Mouse (Mus musculus) forebrain, embryonic 15.5 days (tissue): ENCODE data around the gene Dtnbp1. TPM values are rescaled to one million over a fixed set of nuclear protein-coding genes. Genes with fewer than 3 reads are reported as not detected.

ENCODE experiments used
- ATAC-seq: fragments of 200-750 bp; cut with Nextera tagmentation; replicated peaks from 2 replicates; pipeline ENCODE4 v1.8.0; 2017; ENCODE audit warnings: mild to moderate bottlenecking, moderate TSS enrichment, moderate library complexity
- H3K27ac ChIP-seq: fragments of 300-500 bp; sonication (generic); replicated peaks from 2 replicates; pipeline ENCODE4 v1.5.1; 2015; ENCODE audit warnings: mild to moderate bottlenecking, inconsistent platforms
- H3K27me3 ChIP-seq: fragments of 300-500 bp; sonication (generic); 2 replicates; pipeline ENCODE4 v1.6.1; 2015; ENCODE audit warnings: inconsistent platforms
- H3K36me3 ChIP-seq: fragments of 300-500 bp; sonication (generic); 2 replicates; pipeline ENCODE4 v1.6.1; 2015; ENCODE audit warnings: mild to moderate bottlenecking, inconsistent platforms
- H3K4me1 ChIP-seq: fragments of 300-500 bp; sonication (generic); 2 replicates; pipeline ENCODE4 v1.6.1; 2015; ENCODE audit warnings: inconsistent platforms
- H3K4me2 ChIP-seq: fragments of 300-500 bp; sonication (generic); replicated peaks from 2 replicates; pipeline ENCODE4 v1.6.1; 2015; ENCODE audit warnings: mild to moderate bottlenecking, inconsistent platforms
- H3K4me3 ChIP-seq: fragments of 300-500 bp; sonication (generic); 2 replicates; pipeline ENCODE4 v1.5.1; 2015; ENCODE audit warnings: mild to moderate bottlenecking, inconsistent platforms
- H3K9ac ChIP-seq: fragments of 300-500 bp; sonication (generic); replicated peaks from 2 replicates; pipeline ENCODE4 v1.6.1; 2015; ENCODE audit warnings: mild to moderate bottlenecking, inconsistent platforms
- H3K9me3 ChIP-seq: fragments of 300-500 bp; sonication (generic); 2 replicates; pipeline ENCODE4 v1.6.1; 2016; ENCODE audit warnings: inconsistent platforms
- WGBS: fragments of 180-500 bp; shearing (Covaris S2); methylation state at CpG from one replicate; pipeline ENCODE4 v1.1.7; 2015; ENCODE audit warnings: mixed read lengths; 5-methylcytosine and 5-hydroxymethylcytosine counted together
- polyA plus RNA-seq: library from polyadenylated mRNA; unstranded; fragments of >200 nt; fragmentation: Nextera tagmentation; extraction: Ambion mirVana; gene quantifications from 2 replicates; pipeline ENCODE4 v1.2.1, GENCODE M21; 2015

Dtnbp1 gene
- polyA plus RNA-seq, 1 experiment from 2014 or later = 107 TPM

DNA sequence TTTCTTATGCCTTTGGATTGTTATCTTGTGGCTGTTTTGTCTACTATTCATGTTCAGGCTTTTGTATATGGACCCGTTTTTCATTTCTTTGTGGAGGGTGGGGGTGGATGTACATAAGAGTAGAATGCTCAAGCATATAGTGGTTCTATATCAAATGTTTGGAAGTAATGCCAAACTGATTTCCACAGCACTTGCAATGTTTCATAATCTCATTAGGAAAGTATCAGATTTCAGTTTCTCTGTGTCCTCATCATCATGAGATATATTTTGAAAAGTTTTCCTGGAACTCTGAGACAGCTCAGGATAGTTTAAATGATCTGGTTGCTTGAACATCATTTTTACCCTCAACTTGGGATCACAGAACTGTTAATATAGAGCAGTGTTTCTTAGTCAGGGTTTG lies 27.8 kb upstream of the Dtnbp1 start:
- H3K36me3 ChIP-seq = no peaks in the 10 kb centered on the region
- H3K4me1 ChIP-seq = peaks cover 3% of the 10 kb centered on the region; the same call in 1 of the 2 replicates
- H3K4me2 ChIP-seq = no peak overlapping the region
- WGBS = 78% methylated on average over 1 of the region's 1 CpGs
- no peak overlapping the region for H3K4me3 ChIP-seq
- no peaks in the 10 kb centered on the region for H3K27me3 ChIP-seq
- H3K9ac ChIP-seq = no peak overlapping the region
- H3K9me3 ChIP-seq = no peaks in the 10 kb centered on the region
- ATAC-seq = no peak
- no peak overlapping the region for H3K27ac ChIP-seq

DNA sequence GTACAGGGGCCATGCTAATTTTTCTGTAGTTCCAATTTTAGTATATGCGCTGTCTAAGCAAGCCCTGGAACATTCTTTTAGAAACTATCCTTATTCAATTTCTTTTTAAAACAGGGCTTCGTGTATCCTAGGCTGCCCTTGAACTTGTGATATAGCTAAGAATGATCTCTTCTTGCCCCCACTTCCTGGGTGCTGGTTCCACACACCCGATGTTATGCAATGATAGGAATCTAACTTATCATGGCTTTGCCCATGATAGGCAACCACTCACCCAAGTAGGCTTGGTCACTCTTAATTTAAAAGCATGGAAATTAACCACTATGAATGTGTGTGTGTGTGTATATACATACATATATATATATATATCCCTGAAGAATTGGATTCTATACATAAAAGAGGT lies 24.3 kb upstream of the Dtnbp1 start:
- 82% methylated on average over 3 of the region's 3 CpGs for WGBS
- Histone ChIP-seq H3K9me3 (no peaks in the 10 kb centered on the region), H3K9ac (no peak overlapping the region)

DNA sequence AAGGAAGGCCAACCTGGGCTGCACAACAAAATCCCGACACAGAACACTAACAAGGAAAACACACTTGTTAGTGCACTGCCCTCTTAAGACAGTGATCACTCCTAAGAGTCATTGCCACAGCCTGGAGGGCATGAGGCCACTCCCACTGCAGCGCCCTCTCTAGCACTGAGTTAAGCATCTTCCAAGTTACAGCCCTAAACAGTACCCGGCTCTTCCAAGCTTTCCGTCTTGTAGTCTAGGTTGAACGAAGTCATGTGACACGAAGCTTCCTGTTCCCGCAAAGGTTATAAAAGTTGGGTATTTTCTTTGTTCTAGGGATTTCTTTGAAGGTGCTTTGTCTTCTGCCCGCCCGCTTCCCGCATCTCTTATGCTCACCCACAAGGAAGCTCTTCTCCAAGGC lies 22.9 kb upstream of the Dtnbp1 start:
- WGBS = 81% methylated on average over 10 of the region's 10 CpGs
- Histone ChIP-seq H3K9ac (no peak overlapping the region), H3K4me1 (no peaks in the 10 kb centered on the region), H3K9me3 (no peaks in the 10 kb centered on the region), H3K27ac (no peak overlapping the region), H3K4me3 (no peak overlapping the region), H3K27me3 (no peaks in the 10 kb centered on the region), H3K36me3 (no peaks in the 10 kb centered on the region), H3K4me2 (no peak overlapping the region)
- ATAC-seq = no peak

More for the DNA sequence above, 24.3 kb upstream of the Dtnbp1 start:
- Histone ChIP-seq H3K4me2 (no peak overlapping the region), H3K27me3 (no peaks in the 10 kb centered on the region), H3K4me3 (no peak overlapping the region), H3K36me3 (no peaks in the 10 kb centered on the region), H3K27ac (no peak overlapping the region), H3K4me1 (peaks cover 3% of the 10 kb centered on the region; the same call in 1 of the 2 replicates)
- no peak for ATAC-seq

DNA sequence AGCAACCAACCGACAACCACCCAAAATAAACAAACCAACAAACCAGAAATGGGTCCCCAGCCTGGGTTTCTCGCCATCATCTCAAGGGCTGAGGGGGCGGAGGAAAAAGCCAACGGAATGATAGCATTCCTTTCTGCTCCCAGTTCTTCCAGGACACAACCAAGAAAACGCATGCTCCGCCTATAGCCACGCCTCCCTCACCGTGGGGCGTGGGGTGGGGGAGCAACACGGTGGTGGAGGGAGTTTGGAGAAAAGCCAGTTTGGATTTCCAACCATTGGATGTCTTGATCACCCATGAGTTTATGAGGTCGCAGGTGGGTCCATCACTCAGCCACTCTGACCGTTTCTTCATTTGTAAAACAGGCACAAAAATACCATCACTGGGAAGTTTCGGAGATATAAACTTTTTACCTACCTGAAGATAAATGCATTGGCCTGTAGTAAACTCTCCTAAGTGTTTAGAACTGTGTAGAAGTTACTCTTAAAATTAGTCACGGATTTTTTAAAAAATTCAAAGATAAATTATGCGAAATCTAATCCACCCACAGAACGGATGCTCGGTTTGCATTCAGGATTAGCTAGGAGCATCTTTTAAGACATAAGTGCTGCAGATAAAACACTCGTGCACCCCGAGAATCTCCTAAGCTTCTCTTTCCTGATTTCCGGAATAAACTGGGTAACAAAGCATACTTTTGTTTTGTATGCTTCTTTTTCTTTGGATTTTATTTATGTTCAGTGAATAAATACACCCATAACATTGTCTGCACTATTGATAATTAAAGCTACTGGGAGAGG lies 21.6 kb upstream of the Dtnbp1 start:
- no peak overlapping the region for H3K4me3 ChIP-seq
- H3K27ac ChIP-seq = no peak overlapping the region
- ATAC-seq = no peak
- H3K27me3 ChIP-seq = no peaks in the 10 kb centered on the region
- H3K9me3 ChIP-seq = no peaks in the 10 kb centered on the region
- no peak overlapping the region for H3K4me2 ChIP-seq
- WGBS = 77% methylated on average over 20 of the region's 20 CpGs
- H3K36me3 ChIP-seq = no peaks in the 10 kb centered on the region
- H3K4me1 ChIP-seq = peaks cover 4% of the 10 kb centered on the region; the same call in 1 of the 2 replicates
- no peak overlapping the region for H3K9ac ChIP-seq

DNA sequence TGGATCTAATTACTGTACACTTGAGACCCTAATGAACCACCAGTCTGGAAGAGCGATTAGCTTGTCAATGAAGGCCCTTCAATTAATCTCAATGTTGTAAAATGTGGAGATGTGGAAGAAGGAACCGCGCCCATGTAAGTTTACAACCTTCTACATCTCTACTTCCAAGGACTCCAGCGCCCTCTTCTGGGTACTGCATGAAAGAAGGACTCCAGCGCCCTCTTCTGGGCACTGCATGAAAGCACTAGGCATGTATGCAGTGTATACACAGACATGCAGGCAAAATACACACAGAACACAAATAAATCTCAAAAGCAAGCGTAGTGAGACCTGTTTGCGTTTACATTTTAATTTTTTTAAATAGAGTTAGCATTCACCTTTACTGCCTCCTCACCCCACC lies 6.2 kb upstream of the Dtnbp1 start:
- H3K36me3 ChIP-seq = no peaks in the 10 kb centered on the region
- H3K4me2 ChIP-seq = no peak overlapping the region
- ATAC-seq = no peak
- H3K9me3 ChIP-seq = no peaks in the 10 kb centered on the region
- no peaks in the 10 kb centered on the region for H3K27me3 ChIP-seq
- 81% methylated on average over 7 of the region's 7 CpGs for WGBS
- H3K4me1 ChIP-seq = no peaks in the 10 kb centered on the region
- no peak overlapping the region for H3K4me3 ChIP-seq
- no peak overlapping the region for H3K27ac ChIP-seq
- H3K9ac ChIP-seq = no peak overlapping the region

DNA sequence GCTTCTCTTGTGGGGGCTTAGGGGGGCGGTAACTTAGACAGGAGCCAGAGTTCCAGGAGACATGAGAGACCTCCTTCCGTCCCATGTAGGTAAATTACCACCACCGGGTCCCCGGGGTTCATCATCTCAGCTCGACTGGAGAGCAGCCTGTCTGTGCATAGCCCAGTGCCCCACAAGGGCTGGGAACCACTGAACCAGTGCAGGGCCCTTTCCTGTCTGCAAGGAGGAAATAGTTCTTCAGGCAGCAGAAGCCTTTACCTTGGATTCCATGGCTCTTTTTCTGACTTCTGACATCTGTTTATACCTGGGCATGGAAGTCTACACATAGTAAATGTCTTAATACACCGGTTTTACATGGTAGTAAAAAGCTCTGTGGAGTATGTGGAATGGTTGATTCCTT lies 5.8 kb upstream of the Dtnbp1 start:
- Histone ChIP-seq H3K4me3 (no peak overlapping the region), H3K27ac (no peak overlapping the region), H3K9me3 (no peaks in the 10 kb centered on the region), H3K27me3 (no peaks in the 10 kb centered on the region), H3K4me2 (no peak overlapping the region), H3K4me1 (0 out of 2 replicates have a peak, but pooled peaks cover under 1% of the 10 kb centered on the region), H3K36me3 (no peaks in the 10 kb centered on the region), H3K9ac (no peak overlapping the region)
- WGBS = 91% methylated on average over 6 of the region's 6 CpGs
- ATAC-seq = no peak

DNA sequence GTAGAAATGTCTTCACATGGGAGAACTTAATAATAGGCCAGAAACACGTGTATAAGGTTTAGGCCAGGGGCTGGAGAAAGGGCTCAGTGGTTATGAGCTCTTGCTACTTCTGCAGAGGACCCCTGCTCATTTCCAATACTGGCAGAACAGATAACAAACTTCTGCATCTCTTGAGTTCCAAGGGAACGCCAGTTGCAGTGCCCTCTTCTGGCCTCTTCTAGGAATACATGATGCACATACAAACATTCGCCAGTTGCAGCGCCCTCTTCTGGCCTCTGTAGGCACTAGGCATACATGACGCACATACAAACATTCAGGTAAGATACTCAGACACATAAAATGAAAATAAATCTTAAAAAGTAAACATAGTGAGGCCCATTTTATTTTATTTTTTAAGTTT lies 4.5 kb upstream of the Dtnbp1 start:
- Histone ChIP-seq H3K4me3 (no peak overlapping the region), H3K36me3 (no peaks in the 10 kb centered on the region), H3K9ac (no peak overlapping the region), H3K27ac (no peak overlapping the region), H3K4me2 (no peak overlapping the region), H3K9me3 (no peaks in the 10 kb centered on the region), H3K4me1 (peaks cover 5% of the 10 kb centered on the region; the same call in 1 of the 2 replicates), H3K27me3 (no peaks in the 10 kb centered on the region)
- 81% methylated on average over 5 of the region's 5 CpGs for WGBS
- ATAC-seq = no peak

DNA sequence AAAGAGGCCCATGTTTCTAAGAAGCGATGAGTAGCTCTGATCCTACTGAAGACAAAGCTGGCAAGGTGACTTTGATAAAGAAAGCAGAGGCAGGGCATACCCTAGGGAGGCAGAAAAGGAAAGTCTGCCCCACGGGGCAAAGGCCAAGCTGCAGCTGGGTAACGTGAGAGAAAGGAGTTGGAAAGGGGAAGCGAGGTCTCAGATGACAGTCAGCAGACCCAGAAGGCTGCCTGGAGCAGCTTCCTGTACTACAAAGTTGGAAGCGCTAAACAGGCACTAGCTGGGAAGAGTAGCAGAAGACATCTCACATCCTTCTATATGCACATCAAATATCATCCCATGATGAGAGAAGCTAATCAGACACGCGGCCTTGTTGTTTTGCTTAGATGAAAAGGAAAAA lies 3.9 kb upstream of the Dtnbp1 start:
- H3K4me1 ChIP-seq = peaks cover 11% of the 10 kb centered on the region
- H3K36me3 ChIP-seq = no peaks in the 10 kb centered on the region
- ATAC-seq = no peak
- WGBS = 91% methylated on average over 7 of the region's 7 CpGs
- H3K9me3 ChIP-seq = no peaks in the 10 kb centered on the region
- no peak overlapping the region for H3K9ac ChIP-seq
- H3K27me3 ChIP-seq = no peaks in the 10 kb centered on the region
- no peak overlapping the region for H3K27ac ChIP-seq
- no peak overlapping the region for H3K4me2 ChIP-seq
- no peak overlapping the region for H3K4me3 ChIP-seq

DNA sequence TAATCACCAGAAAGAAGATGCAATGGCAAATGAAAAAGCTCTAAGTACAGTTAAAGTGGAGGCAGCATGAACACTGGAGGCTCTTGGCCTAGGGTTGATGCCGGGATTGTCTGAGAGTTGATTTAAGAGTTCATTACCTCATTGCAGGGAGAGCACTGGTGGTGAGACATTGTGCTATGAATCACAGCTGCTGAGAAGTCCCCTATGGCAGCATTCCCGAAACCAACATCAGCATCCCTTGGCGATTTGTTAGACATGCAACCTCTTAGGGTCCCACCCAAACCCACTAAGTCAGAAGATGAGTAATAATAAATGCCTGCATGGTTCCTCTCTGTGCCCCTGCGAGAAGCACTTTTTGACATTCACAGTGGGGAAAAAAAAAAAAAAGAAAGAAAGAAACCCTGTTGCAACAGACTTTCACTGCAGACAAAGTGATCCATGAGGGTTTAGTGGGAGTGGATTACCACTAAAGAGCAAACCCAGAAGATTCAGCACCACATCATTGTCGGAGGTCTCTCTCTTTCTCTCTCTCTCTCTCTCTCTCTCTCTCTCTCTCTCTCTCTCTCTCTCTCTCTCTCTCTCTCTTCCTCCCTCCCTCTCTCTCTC lies 3.1 kb upstream of the Dtnbp1 start:
- no peaks in the 10 kb centered on the region for H3K36me3 ChIP-seq
- 85% methylated on average over 5 of the region's 5 CpGs for WGBS
- no peak overlapping the region for H3K4me3 ChIP-seq

DNA sequence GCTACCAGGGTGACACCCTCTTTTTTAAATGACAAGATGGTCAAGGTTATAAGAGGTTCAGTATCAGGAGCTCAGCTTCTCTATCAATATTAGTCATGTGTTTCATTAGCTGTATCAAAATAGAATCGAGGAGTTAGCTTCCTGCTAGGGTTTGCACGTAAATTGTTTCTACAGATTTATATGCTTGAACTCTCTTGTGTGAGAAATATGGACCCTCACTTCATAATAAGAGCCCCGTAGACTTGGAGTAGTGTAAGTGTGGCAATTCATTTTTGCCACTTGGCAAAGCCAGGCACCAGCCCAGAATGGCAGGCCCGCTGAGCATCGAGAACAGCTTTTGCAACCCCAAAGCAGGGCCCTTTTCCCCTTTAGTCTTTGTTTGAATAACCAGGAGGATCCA lies 1.1 kb upstream of the Dtnbp1 start:
- no peak overlapping the region for H3K4me3 ChIP-seq
- H3K4me1 ChIP-seq = peaks cover 21% of the 10 kb centered on the region
- H3K9ac ChIP-seq = no peak overlapping the region
- H3K36me3 ChIP-seq = no peaks in the 10 kb centered on the region
- H3K27ac ChIP-seq = no peak overlapping the region
- no peak for ATAC-seq
- H3K4me2 ChIP-seq = no peak overlapping the region; the same call in 1 of the 2 replicates
- H3K9me3 ChIP-seq = no peaks in the 10 kb centered on the region
- H3K27me3 ChIP-seq = no peaks in the 10 kb centered on the region
- 69% methylated on average over 5 of the region's 5 CpGs for WGBS

More for the DNA sequence above, 3.1 kb upstream of the Dtnbp1 start:
- no peak overlapping the region for H3K4me2 ChIP-seq
- H3K9me3 ChIP-seq = no peaks in the 10 kb centered on the region
- H3K9ac ChIP-seq = no peak overlapping the region
- peaks cover 17% of the 10 kb centered on the region for H3K4me1 ChIP-seq
- no peak for ATAC-seq
- H3K27me3 ChIP-seq = no peaks in the 10 kb centered on the region
- no peak overlapping the region for H3K27ac ChIP-seq

DNA sequence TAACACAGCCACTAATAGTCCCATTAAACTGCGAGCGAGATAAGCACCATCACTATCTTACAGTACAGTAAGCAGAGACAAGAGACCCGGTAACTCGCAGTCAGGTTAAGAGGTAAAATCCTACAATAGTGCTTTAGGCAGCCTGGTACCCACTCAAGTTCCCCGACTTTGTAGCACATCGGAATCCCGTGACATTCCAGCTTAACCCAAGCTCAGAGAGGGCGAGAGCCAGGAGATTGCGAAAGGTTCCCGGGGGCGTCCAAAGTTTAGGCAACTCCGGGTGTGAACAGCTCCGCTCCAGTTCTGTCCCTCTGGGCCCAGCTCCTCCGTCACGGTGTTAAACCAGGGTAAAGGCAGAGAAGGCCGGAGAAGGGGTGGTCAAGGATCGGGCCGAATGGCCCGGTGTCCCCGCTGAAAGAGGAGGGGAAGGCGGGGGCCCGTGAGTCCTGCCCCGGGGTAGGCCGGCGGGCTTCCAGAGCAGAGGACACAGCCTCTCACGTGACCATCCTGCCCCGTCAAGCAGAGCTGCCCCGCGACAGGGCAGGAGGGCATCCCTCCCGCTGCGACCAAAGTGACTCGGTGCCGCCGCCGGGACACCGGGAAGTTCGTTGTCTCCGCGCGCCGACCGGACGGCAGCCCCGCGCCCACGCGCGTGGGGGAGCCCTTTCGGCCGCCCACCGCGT lies 578 bp downstream of the Dtnbp1 start:
- peak overlapping the region; percentile 85 for H3K4me2 ChIP-seq
- no peaks in the 10 kb centered on the region for H3K27me3 ChIP-seq
- peaks cover 21% of the 10 kb centered on the region for H3K4me1 ChIP-seq
- ATAC-seq = peak; percentile 63
- peak overlapping the region; percentile 84 for H3K4me3 ChIP-seq
- WGBS = under 1% methylated on average over 52 of the region's 52 CpGs
- H3K9me3 ChIP-seq = no peaks in the 10 kb centered on the region
- peak overlapping the region; percentile 55 for H3K27ac ChIP-seq
- H3K9ac ChIP-seq = peak overlapping the region; percentile 79
- H3K36me3 ChIP-seq = no peaks in the 10 kb centered on the region

DNA sequence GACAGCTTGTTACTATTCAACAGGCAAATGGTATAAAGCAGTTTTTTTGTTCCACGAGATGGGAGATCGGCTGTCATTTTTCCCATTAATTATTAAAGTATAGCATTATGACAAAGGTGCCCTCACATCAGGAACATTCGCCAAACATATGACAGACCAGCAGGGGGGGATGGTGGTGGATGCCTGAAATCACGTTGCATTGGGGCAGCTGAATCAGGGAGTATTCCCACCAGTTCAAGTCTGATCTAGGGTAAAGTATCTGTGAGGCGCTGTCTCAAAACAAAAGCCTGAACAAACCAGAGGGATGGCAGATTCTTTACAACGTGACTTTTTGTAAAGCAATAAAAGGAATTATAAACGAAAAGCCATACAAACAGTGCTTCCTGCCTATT lies 1.1 kb downstream of the Dtnbp1 start:
- Histone ChIP-seq H3K9me3 (no peaks in the 10 kb centered on the region), H3K4me1 (peaks cover 21% of the 10 kb centered on the region), H3K9ac (peak overlapping the region; percentile 79), H3K27ac (peak overlapping the region; percentile 21; the same call in 1 of the 2 replicates), H3K27me3 (no peaks in the 10 kb centered on the region), H3K4me3 (peak overlapping the region; percentile 84), H3K4me2 (peak overlapping the region; percentile 85), H3K36me3 (no peaks in the 10 kb centered on the region)
- no peak for ATAC-seq
- 17% methylated on average over 7 of the region's 7 CpGs for WGBS
